Mouse (Mus musculus) adrenal gland, adult 8-10 months (tissue): Measurements from ENCODE around the gene Gab2. TPM values are rescaled to one million over a fixed set of nuclear protein-coding genes. Genes with fewer than 3 reads are reported as not detected.

Experiments
- DNase-seq: peaks from one replicate; pipeline ENCODE4 v3.0.0; 2022
- total RNA-seq, 4 experiments: library from RNA; stranded (reverse); gene quantifications; 2 replicates each; pipeline ENCODE4 v1.2.4; 2022

Gab2 gene
- total RNA-seq, 4 experiments from 2014 or later: 19.3 to 24.7 (median 20.9) TPM

GRCm38 (mm10) chr7:97317706-97318105 is 236.3 kb downstream of the Gab2 start:
- DNase-seq: peak; percentile 56

- DNase-seq: no peak
These were observed 243.0 kb downstream of the Gab2 start for GRCm38 (mm10) chr7:97324342-97324741.

- no peak for DNase-seq
These were observed 244.0 kb downstream of the Gab2 start for GRCm38 (mm10) chr7:97325156-97325985.

- DNase-seq: no peak
These were observed 246.0 kb downstream of the Gab2 start for GRCm38 (mm10) chr7:97327376-97327775.

- DNase-seq: no peak
These were observed 247.7 kb downstream of the Gab2 start for GRCm38 (mm10) chr7:97328891-97329588.

GRCm38 (mm10) chr7:97329676-97330075 is 248.3 kb downstream of the Gab2 start:
- no peak for DNase-seq

GRCm38 (mm10) chr7:97330931-97331645 is 249.7 kb downstream of the Gab2 start:
- DNase-seq: no peak

- peak; percentile 94 for DNase-seq
These were observed 250.6 kb downstream of the Gab2 start, which contains the start of the genes Usp35 and Kctd21 for GRCm38 (mm10) chr7:97331726-97332666. Gene Usp35, minus strand, starts transcription at chr7:97332020. Gene Kctd21, plus strand, starts transcription at chr7:97332327.

GRCm38 (mm10) chr7:97332667-97333041 is 251.3 kb downstream of the Gab2 start:
- DNase-seq: no peak

- no peak for DNase-seq
These were observed 251.9 kb downstream of the Gab2 start for GRCm38 (mm10) chr7:97333113-97333898.

GRCm38 (mm10) chr7:97334406-97334805 is 253.0 kb downstream of the Gab2 start:
- no peak for DNase-seq

GRCm38 (mm10) chr7:97336678-97337077 is 255.3 kb downstream of the Gab2 start:
- DNase-seq: no peak

- DNase-seq: no peak
These were observed 257.2 kb downstream of the Gab2 start for GRCm38 (mm10) chr7:97338593-97338992.

- no peak for DNase-seq
These were observed 258.2 kb downstream of the Gab2 start for GRCm38 (mm10) chr7:97339623-97340022.

- no peak for DNase-seq
These were observed 259.8 kb downstream of the Gab2 start for GRCm38 (mm10) chr7:97340907-97341849.

- no peak for DNase-seq
These were observed 261.6 kb downstream of the Gab2 start for GRCm38 (mm10) chr7:97342961-97343360.

GRCm38 (mm10) chr7:97344655-97345054 is 263.3 kb downstream of the Gab2 start:
- no peak for DNase-seq

- no peak for DNase-seq
These were observed 264.0 kb downstream of the Gab2 start for GRCm38 (mm10) chr7:97345229-97345871.

- DNase-seq: no peak
These were observed 264.9 kb downstream of the Gab2 start for GRCm38 (mm10) chr7:97346111-97346821.
